Mouse (Mus musculus) thymus, adult 2 months (tissue): ENCODE data around the gene Slc12a8.

Source experiments
- CTCF ChIP-seq: fragments of 200-500 bp; IDR thresholded peaks from 2 replicates; pipeline ENCODE4 v1.5.1; 2012; ENCODE audit warnings: mild to moderate bottlenecking, control low read depth, low read length, moderate library complexity, borderline replicate concordance; ENCODE audit not compliant: control insufficient read depth, poor library complexity, insufficient read depth; ENCODE audit errors: extremely low read depth
- POLR2A ChIP-seq: fragments of 200-500 bp; IDR thresholded peaks from 2 replicates; pipeline ENCODE4 v1.6.1; 2012; ENCODE audit warnings: mild to moderate bottlenecking, low read length, control low read depth, moderate library complexity; ENCODE audit not compliant: control insufficient read depth, poor library complexity, insufficient read depth; ENCODE audit errors: extremely low read depth

GRCm38 (mm10) chr16:33677313-33677690 is 160.2 kb downstream of the Slc12a8 start:
- no peak for TF ChIP-seq CTCF
- no peak for TF ChIP-seq POLR2A
